Mouse (Mus musculus): ENCODE results near the gene Vpreb1.
"Not testable (repeated sequence)": the region's sequence is repeated elsewhere in the genome, so short reads cannot be mapped to it uniquely, and the experiment has no call there.

Gene Vpreb1

GRCm38 (mm10) chr16:16870617-16871331 is at the start of gene Vpreb1, which contains the start of gene Top3b:
Gene Vpreb1, minus strand, starts transcription at chr16:16870843.
Gene Top3b, plus strand, starts transcription at chr16:16870736.
- DNase-seq, result peak; percentile 93

GRCm38 (mm10) chr16:16918441-16919117 is 47.9 kb upstream of the Vpreb1 start:
- no peak for DNase-seq

GRCm38 (mm10) chr16:16913440-16913839 is 42.8 kb upstream of the Vpreb1 start:
- DNase-seq, result no peak

- peak; percentile 85 for DNase-seq
Measured at GRCm38 (mm10) chr16:16911641-16912597, 41.3 kb upstream of the Vpreb1 start.

GRCm38 (mm10) chr16:16907799-16908198 is 37.2 kb upstream of the Vpreb1 start:
- peak; percentile 86 for DNase-seq

GRCm38 (mm10) chr16:16903188-16903587 is 32.5 kb upstream of the Vpreb1 start:
- no peak for DNase-seq

GRCm38 (mm10) chr16:16902329-16902728 is 31.7 kb upstream of the Vpreb1 start:
- DNase-seq, result no peak

GRCm38 (mm10) chr16:16897056-16897584 is 26.5 kb upstream of the Vpreb1 start:
- no peak for DNase-seq

- peak; percentile 96 for DNase-seq
Measured at GRCm38 (mm10) chr16:16896382-16897055, 25.9 kb upstream of the Vpreb1 start, which contains the start of gene Ppm1f. Gene Ppm1f, plus strand, starts transcription at chr16:16896469.

GRCm38 (mm10) chr16:16896015-16896381 is 25.4 kb upstream of the Vpreb1 start:
- no peak for DNase-seq

- DNase-seq, result no peak
Measured at GRCm38 (mm10) chr16:16892366-16892765, 21.7 kb upstream of the Vpreb1 start.

- no peak for DNase-seq
Measured at GRCm38 (mm10) chr16:16888341-16888740, 17.7 kb upstream of the Vpreb1 start.

- no peak for DNase-seq
Measured at GRCm38 (mm10) chr16:16879025-16879424, 8.4 kb upstream of the Vpreb1 start.

GRCm38 (mm10) chr16:16870241-16870616 is 414 bp downstream of the Vpreb1 start:
- DNase-seq, result peak; percentile 15

GRCm38 (mm10) chr16:16865696-16866561 is 4.7 kb downstream of the Vpreb1 start:
- DNase-seq, result peak; percentile 65

GRCm38 (mm10) chr16:16865217-16865616 is 5.4 kb downstream of the Vpreb1 start:
- DNase-seq, result no peak

GRCm38 (mm10) chr16:16863978-16864377 is 6.7 kb downstream of the Vpreb1 start, which contains the start of gene Igll1:
Gene Igll1, minus strand, starts transcription at chr16:16863985.
- DNase-seq, result no peak

- no peak for DNase-seq
Measured at GRCm38 (mm10) chr16:16862288-16862687, 8.4 kb downstream of the Vpreb1 start.

- no peak for DNase-seq
Measured at GRCm38 (mm10) chr16:16856731-16857476, 13.7 kb downstream of the Vpreb1 start.

- DNase-seq, result not testable (repeated sequence)
Measured at GRCm38 (mm10) chr16:16856054-16856453, 14.6 kb downstream of the Vpreb1 start.
